Mouse (Mus musculus): ENCODE data around the gene Ssxb2. TPM values are rescaled to one million over a fixed set of nuclear protein-coding genes. Genes with fewer than 3 reads are reported as not detected.
"Not testable (repeated sequence)": the region's sequence is repeated elsewhere in the genome, so short reads cannot be mapped to it uniquely, and the experiment has no call there.

The Ssxb2 gene
- not detected for total RNA-seq (2021)

DNA sequence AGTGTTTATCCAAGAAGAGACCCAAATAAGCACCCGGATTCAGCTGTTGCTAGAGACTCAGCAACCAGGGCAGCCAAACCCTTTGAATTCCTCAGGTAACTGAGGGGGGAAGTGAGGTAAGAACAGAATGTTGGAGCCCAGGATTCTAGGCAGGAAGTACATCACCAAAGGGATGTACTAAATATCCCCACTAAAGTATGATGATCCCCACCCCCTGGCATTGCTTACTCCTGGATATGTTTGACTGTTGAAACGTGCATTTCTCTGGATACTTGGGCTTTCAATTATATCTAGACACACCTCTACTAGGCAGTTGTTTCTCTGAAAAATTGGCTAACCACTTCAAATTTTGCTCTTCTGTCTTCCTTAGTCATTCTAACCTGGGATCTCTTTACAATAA, at the start of gene Ssxb2:
Gene Ssxb2 (minus strand): TSS at position 101 of the 400 bp plus-strand sequence.
- intact Hi-C loops (cut with DNase I); DNase-seq: not testable (repeated sequence)

DNA sequence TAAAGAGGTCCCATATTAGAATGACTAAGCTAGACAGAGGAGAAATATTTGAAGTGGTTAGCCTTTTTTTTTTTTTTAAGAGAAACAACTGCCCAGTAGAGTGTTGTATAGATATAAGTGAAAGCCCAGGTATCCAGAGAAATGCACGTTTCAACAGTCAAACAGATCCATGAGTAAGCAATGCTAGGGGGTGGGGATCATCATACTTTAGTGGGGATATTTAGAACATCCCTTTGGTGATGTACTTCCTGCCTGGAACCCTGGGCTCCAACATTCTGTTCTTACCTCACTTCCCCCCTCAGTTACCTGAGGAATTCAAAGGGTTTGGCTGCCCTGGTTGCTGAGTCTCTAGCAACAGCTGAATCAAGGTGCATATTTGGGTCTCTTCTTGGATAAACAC, 48.5 kb downstream of the Ssxb2 start, which contains the start of gene Ssxb1:
Gene Ssxb1 (plus strand): TSS at position 301 of the 400 bp plus-strand sequence.
- intact Hi-C loops (cut with DNase I); DNase-seq: not testable (repeated sequence)

Other genes starting within 250 kb of the Ssxb2 start
- gene Ftsj1, start 209.3 kb downstream of the Ssxb2 start, total RNA-seq (2021), result 10 to 100 TPM; 13.3 to 13.7 TPM
- gene Slc38a5, start 190.6 kb downstream of the Ssxb2 start, total RNA-seq (2021), result 1 to 10 TPM; 1.3 to 1.8 TPM
- gene Ssxb10, start 134.3 kb downstream of the Ssxb2 start, total RNA-seq (2021), result not detected
- not detected for gene Ssxb9, start 94.7 kb downstream of the Ssxb2 start, total RNA-seq (2021)
- not detected for gene Ssxb1, start 48.4 kb downstream of the Ssxb2 start, total RNA-seq (2021)
- gene Gm14459, start 63.2 kb upstream of the Ssxb2 start, total RNA-seq (2021), result not detected
- gene Ssxb6, start 86.5 kb upstream of the Ssxb2 start, total RNA-seq (2021), result not detected
- gene Ssxb3, start 130.1 kb upstream of the Ssxb2 start, total RNA-seq (2021), result not detected
- not detected for gene Ssxb8, start 229.1 kb upstream of the Ssxb2 start, total RNA-seq (2021)